Mouse (Mus musculus) liver, embryonic 13.5 days (tissue): ENCODE measurements around the gene St6galnac3. TPM values are rescaled to one million over a fixed set of nuclear protein-coding genes. Genes with fewer than 3 reads are reported as not detected.

ENCODE experiments used
- ATAC-seq: fragments of 200-750 bp; cut with Nextera tagmentation; 2 replicates; pipeline ENCODE4 v1.8.0; 2017; ENCODE audit warnings: low read depth, mild to moderate bottlenecking, moderate number of reproducible peaks, moderate library complexity
- DNase-seq: peaks from one replicate; pipeline ENCODE4 v3.0.0; 2022
- H3K27ac ChIP-seq: fragments of 300-500 bp; sonication (generic); 2 replicates; pipeline ENCODE4 v1.5.1; 2015; ENCODE audit warnings: moderate library complexity, mild to moderate bottlenecking, inconsistent platforms
- H3K27me3 ChIP-seq: fragments of 300-500 bp; sonication (generic); 2 replicates; pipeline ENCODE4 v1.6.1; 2015; ENCODE audit warnings: mild to moderate bottlenecking, inconsistent platforms
- H3K36me3 ChIP-seq: fragments of 300-500 bp; sonication (generic); 2 replicates; pipeline ENCODE4 v1.6.1; 2015; ENCODE audit warnings: mild to moderate bottlenecking, inconsistent platforms
- H3K4me1 ChIP-seq: fragments of 300-500 bp; sonication (generic); replicated peaks from 2 replicates; pipeline ENCODE4 v1.6.1; 2015; ENCODE audit warnings: inconsistent platforms
- H3K4me2 ChIP-seq: fragments of 300-500 bp; sonication (generic); 2 replicates; pipeline ENCODE4 v1.6.1; 2015; ENCODE audit warnings: inconsistent platforms, mild to moderate bottlenecking, moderate library complexity
- H3K4me3 ChIP-seq: fragments of 300-500 bp; sonication (generic); replicated peaks from 2 replicates; pipeline ENCODE4 v1.5.1; 2015; ENCODE audit warnings: mild to moderate bottlenecking, inconsistent platforms
- H3K9ac ChIP-seq: fragments of 300-500 bp; sonication (generic); 2 replicates; pipeline ENCODE4 v1.6.1; 2015; ENCODE audit warnings: mild to moderate bottlenecking, inconsistent platforms
- H3K9me3 ChIP-seq: fragments of 300-500 bp; sonication (generic); replicated peaks from 2 replicates; pipeline ENCODE4 v1.6.1; 2016; ENCODE audit warnings: inconsistent platforms
- WGBS: fragments of 180-500 bp; shearing (Covaris S2); methylation state at CpG from one replicate; pipeline ENCODE4 v1.1.7; 2015; ENCODE audit not compliant: insufficient replicate concordance; 5-methylcytosine and 5-hydroxymethylcytosine counted together
- polyA plus RNA-seq: library from polyadenylated mRNA; unstranded; fragments of >200 nt; fragmentation: Nextera tagmentation; extraction: Ambion mirVana; gene quantifications from 2 replicates; pipeline ENCODE4 v1.2.1, GENCODE M21; 2015

St6galnac3 gene
- polyA plus RNA-seq, 1 experiment from 2014 or later = 8.3 TPM

GRCm38 (mm10) chr3:153458593-153458992, 266.4 kb downstream of the St6galnac3 start:
- no peaks in the 10 kb centered on the region for H3K27me3 ChIP-seq
- no peak overlapping the region for H3K27ac ChIP-seq
- H3K4me1 ChIP-seq = no peaks in the 10 kb centered on the region
- H3K9ac ChIP-seq = no peak overlapping the region
- H3K9me3 ChIP-seq = no peaks in the 10 kb centered on the region
- no peak overlapping the region for H3K4me3 ChIP-seq
- no peak overlapping the region for H3K4me2 ChIP-seq
- DNase-seq (no peak), ATAC-seq (no peak)
- 76% methylated on average over 3 of the region's 3 CpGs for WGBS
- H3K36me3 ChIP-seq = no peaks in the 10 kb centered on the region

GRCm38 (mm10) chr3:153457701-153458100, 267.3 kb downstream of the St6galnac3 start:
- Histone ChIP-seq H3K36me3 (no peaks in the 10 kb centered on the region), H3K4me3 (no peak overlapping the region), H3K27ac (no peak overlapping the region), H3K4me1 (no peaks in the 10 kb centered on the region), H3K27me3 (no peaks in the 10 kb centered on the region), H3K9ac (no peak overlapping the region), H3K9me3 (no peaks in the 10 kb centered on the region), H3K4me2 (no peak overlapping the region)
- ATAC-seq (no peak), DNase-seq (no peak)
- 79% methylated on average over 4 of the region's 4 CpGs for WGBS

- DNase-seq (no peak), ATAC-seq (no peak)
- no peak overlapping the region for H3K4me3 ChIP-seq
- H3K27ac ChIP-seq = no peak overlapping the region
- H3K4me2 ChIP-seq = no peak overlapping the region
- H3K9me3 ChIP-seq = no peaks in the 10 kb centered on the region
- no peaks in the 10 kb centered on the region for H3K4me1 ChIP-seq
- no peaks in the 10 kb centered on the region for H3K36me3 ChIP-seq
- no peak overlapping the region for H3K9ac ChIP-seq
- H3K27me3 ChIP-seq = no peaks in the 10 kb centered on the region
- 48% methylated on average over 2 of the region's 2 CpGs for WGBS
Measured at GRCm38 (mm10) chr3:153457203-153457602, 267.8 kb downstream of the St6galnac3 start.

GRCm38 (mm10) chr3:153456227-153456626, 268.7 kb downstream of the St6galnac3 start:
- H3K27ac ChIP-seq = no peak overlapping the region
- no peak overlapping the region for H3K4me2 ChIP-seq
- no peak overlapping the region for H3K9ac ChIP-seq
- WGBS = 80% methylated on average over 5 of the region's 5 CpGs
- ATAC-seq (no peak), DNase-seq (no peak)
- no peaks in the 10 kb centered on the region for H3K4me1 ChIP-seq
- H3K27me3 ChIP-seq = no peaks in the 10 kb centered on the region
- no peak overlapping the region for H3K4me3 ChIP-seq
- H3K9me3 ChIP-seq = no peaks in the 10 kb centered on the region
- H3K36me3 ChIP-seq = no peaks in the 10 kb centered on the region

- no peak overlapping the region for H3K9ac ChIP-seq
- H3K4me3 ChIP-seq = no peak overlapping the region
- H3K36me3 ChIP-seq = no peaks in the 10 kb centered on the region
- no peaks in the 10 kb centered on the region for H3K27me3 ChIP-seq
- no peak for ATAC-seq
- 83% methylated on average over 7 of the region's 7 CpGs for WGBS
- H3K9me3 ChIP-seq = no peaks in the 10 kb centered on the region
- H3K4me2 ChIP-seq = no peak overlapping the region
- no peak for DNase-seq
- no peaks in the 10 kb centered on the region for H3K4me1 ChIP-seq
- H3K27ac ChIP-seq = no peak overlapping the region
Measured at GRCm38 (mm10) chr3:153453127-153454049, 271.6 kb downstream of the St6galnac3 start.

GRCm38 (mm10) chr3:153452299-153452996, 272.5 kb downstream of the St6galnac3 start:
- no peaks in the 10 kb centered on the region for H3K36me3 ChIP-seq
- H3K9me3 ChIP-seq = no peaks in the 10 kb centered on the region
- no peak overlapping the region for H3K4me2 ChIP-seq
- H3K9ac ChIP-seq = no peak overlapping the region
- no peak for DNase-seq
- ATAC-seq = 0 out of 2 replicates have a peak, but pooled peaks have one; percentile 41
- no peak overlapping the region for H3K27ac ChIP-seq
- H3K27me3 ChIP-seq = no peaks in the 10 kb centered on the region
- H3K4me3 ChIP-seq = no peak overlapping the region
- WGBS = 63% methylated on average over 3 of the region's 3 CpGs
- no peaks in the 10 kb centered on the region for H3K4me1 ChIP-seq

GRCm38 (mm10) chr3:153441329-153441728, 283.6 kb downstream of the St6galnac3 start:
- ATAC-seq (no peak), DNase-seq (no peak)

GRCm38 (mm10) chr3:153436076-153437021, 288.6 kb downstream of the St6galnac3 start:
- Histone ChIP-seq H3K4me3 (no peak overlapping the region), H3K9ac (no peak overlapping the region), H3K27me3 (no peaks in the 10 kb centered on the region), H3K36me3 (no peaks in the 10 kb centered on the region), H3K9me3 (no peaks in the 10 kb centered on the region), H3K4me1 (peaks cover 13% of the 10 kb centered on the region), H3K4me2 (peak overlapping the region; percentile 25), H3K27ac (no peak overlapping the region; the same call in 1 of the 2 replicates)
- DNase-seq (peak; percentile 18), ATAC-seq (peak; percentile 85)
- WGBS = 67% methylated on average over 17 of the region's 17 CpGs

More at GRCm38 (mm10) chr3:153441329-153441728, 283.6 kb downstream of the St6galnac3 start:
- Histone ChIP-seq H3K9me3 (no peaks in the 10 kb centered on the region), H3K36me3 (no peaks in the 10 kb centered on the region), H3K27ac (no peak overlapping the region), H3K27me3 (no peaks in the 10 kb centered on the region), H3K9ac (no peak overlapping the region), H3K4me2 (no peak overlapping the region), H3K4me3 (no peak overlapping the region), H3K4me1 (peaks cover 9% of the 10 kb centered on the region)
- 77% methylated on average over 9 of the region's 9 CpGs for WGBS

GRCm38 (mm10) chr3:153433010-153433409, 292.0 kb downstream of the St6galnac3 start:
- H3K27ac ChIP-seq = no peak overlapping the region
- H3K27me3 ChIP-seq = no peaks in the 10 kb centered on the region
- H3K4me3 ChIP-seq = no peak overlapping the region
- peaks cover 13% of the 10 kb centered on the region for H3K4me1 ChIP-seq
- DNase-seq (no peak), ATAC-seq (no peak)
- H3K9ac ChIP-seq = no peak overlapping the region
- no peaks in the 10 kb centered on the region for H3K36me3 ChIP-seq
- WGBS = 85% methylated on average over 8 of the region's 8 CpGs
- H3K4me2 ChIP-seq = no peak overlapping the region
- no peaks in the 10 kb centered on the region for H3K9me3 ChIP-seq

GRCm38 (mm10) chr3:153432053-153432816, 292.7 kb downstream of the St6galnac3 start:
- Histone ChIP-seq H3K9ac (no peak overlapping the region), H3K4me1 (peaks cover 13% of the 10 kb centered on the region), H3K4me2 (no peak overlapping the region), H3K36me3 (no peaks in the 10 kb centered on the region), H3K9me3 (no peaks in the 10 kb centered on the region), H3K4me3 (no peak overlapping the region), H3K27ac (no peak overlapping the region), H3K27me3 (no peaks in the 10 kb centered on the region)
- ATAC-seq (no peak), DNase-seq (no peak)
- WGBS = 66% methylated on average over 6 of the region's 6 CpGs
